Mouse (Mus musculus) lung, postnatal 4 days (tissue): ENCODE data around the gene Mvb12a.
A peak's percentile ranks its signal among the peaks of the same experiment; 100 is the strongest.

Experiments used
- DNase-seq, 2 experiments: peaks; one replicate each; pipeline ENCODE4 v3.0.0; 2021

Gene Mvb12a

DNA sequence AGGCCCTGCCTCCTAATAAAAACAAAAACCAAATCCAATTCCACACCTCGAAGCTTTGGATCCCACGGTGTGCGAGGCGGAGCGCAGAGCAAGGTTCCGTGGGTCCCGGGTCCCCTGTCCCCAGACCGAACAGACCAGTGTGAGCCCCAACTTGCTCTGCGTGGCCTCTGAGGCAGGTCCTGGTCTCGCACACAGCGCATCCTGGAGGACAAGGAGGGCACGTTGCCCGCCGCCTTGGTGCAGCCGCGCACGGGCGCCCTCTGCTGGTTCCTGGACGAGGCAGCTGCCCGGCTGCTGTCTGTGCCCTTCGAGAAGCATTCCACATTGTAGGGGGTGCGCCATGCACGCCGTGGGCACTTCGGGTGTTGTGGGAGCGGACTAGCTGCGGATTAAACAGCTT lies 53.1 kb downstream of the Mvb12a start:
- DNase-seq: peak; percentile 90 to 93

DNA sequence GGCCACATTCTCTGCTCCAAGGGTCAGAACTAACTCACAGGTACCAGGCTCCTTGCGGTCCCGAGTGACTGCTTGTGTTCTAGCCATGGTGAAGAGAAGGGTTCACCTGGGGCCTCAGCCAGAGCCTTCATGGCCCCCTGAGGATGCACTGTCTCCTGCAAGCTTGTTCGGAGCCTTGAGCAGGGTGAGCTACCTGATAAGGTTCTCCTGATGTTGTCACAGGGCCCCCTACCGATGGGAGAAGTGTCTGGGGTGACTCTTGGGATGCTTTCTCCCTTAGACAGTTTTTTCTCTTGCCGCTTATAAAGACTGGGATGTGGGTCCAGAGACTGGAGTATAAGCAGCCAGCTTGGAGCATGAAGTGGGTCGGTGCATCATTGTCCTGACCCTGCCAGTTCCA lies 53.7 kb downstream of the Mvb12a start:
- DNase-seq: no peak

DNA sequence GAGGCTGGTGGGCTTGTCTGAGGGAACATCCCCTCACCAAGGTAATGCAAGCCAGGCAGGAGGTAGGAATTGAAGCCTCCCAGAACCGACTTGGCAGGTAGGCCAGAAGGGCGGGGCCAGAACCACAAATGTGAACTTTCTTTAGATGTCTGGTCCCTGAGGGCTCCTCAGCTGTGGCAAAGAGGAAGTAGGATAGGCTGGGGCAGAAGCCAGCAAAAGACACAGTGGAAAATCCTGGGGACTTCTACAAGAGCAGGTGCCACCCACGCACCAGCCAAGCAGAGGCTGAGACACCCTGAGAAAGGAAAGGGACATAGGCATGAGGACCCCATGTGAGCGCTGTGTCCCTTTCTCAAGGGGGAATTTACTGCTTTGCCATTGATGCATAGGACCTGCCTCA lies 54.1 kb downstream of the Mvb12a start:
- DNase-seq: no peak

DNA sequence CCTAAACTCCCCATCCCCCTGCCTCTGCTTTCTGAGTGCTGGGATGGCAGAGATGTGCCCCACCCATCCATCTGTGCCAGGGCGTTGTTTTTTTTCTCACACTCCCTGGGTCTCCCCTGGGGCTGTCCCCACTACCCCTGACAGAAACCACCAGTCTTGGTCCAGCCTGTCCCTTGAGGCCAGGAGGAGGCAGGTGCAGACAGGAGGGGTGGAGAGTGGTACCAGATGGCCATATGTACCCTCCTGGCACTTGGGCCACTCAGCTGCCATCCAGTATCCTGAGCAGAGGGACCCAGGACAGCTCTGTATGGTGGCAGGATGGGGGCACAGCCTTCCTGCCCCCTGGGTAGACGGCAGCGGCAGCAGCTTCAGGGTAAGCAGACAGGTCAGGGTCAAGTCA lies 54.7 kb downstream of the Mvb12a start, which contains the start of gene Fam129c:
Gene Fam129c (plus strand): TSS at position 198 of the 400 bp plus-strand sequence.
- no peak for DNase-seq
